Mouse (Mus musculus): Measurements from ENCODE around the gene Pxt1. TPM values are rescaled to one million over a fixed set of nuclear protein-coding genes. Genes with fewer than 3 reads are reported as not detected.
"Not testable (repeated sequence)": the region's sequence is repeated elsewhere in the genome, so short reads cannot be mapped to it uniquely, and the experiment has no call there.

The Pxt1 gene
- total RNA-seq (2021) (under 1 TPM in 1 of 2 experiments, not detected in 1; 0.52 TPM), polyA plus RNA-seq (2012; rRNA removed) (0.14 and 0.29 TPM in 2 replicates)
- long read RNA-seq = 0 reads

- no peaks in the 10 kb centered on the region for H3K4me1 ChIP-seq (ENCODE audit: control insufficient read depth, insufficient read depth, low read length)
- no peak for TF ChIP-seq POLR2A (IDR thresholded peaks at IDR 0.05; ENCODE audit: insufficient read depth, low read depth, low read length)
- no peak for TF ChIP-seq EP300 (IDR thresholded peaks at IDR 0.05; ENCODE audit: insufficient read depth, low read depth, low read length)
- no peak for TF ChIP-seq CTCF (IDR thresholded peaks at IDR 0.05)
- H3K4me3 ChIP-seq = no peak within 1 kb of the TSS
- H3K9ac ChIP-seq (ENCODE audit: low read depth, low read length) = no peak within 1 kb of the TSS
- H3K27me3 ChIP-seq (ENCODE audit: control insufficient read depth, insufficient read depth, low read length) = no peaks in the 10 kb centered on the region
- no peaks in the 10 kb centered on the region for H3K36me3 ChIP-seq (ENCODE audit: control insufficient read depth, insufficient read depth, low read length)
- H3K79me2 ChIP-seq (replicated peaks; ENCODE audit: control insufficient read depth, insufficient read depth, low read length) = no peaks in the 10 kb centered on the region
- H3K27ac ChIP-seq = no peak within 1 kb of the TSS
- intact Hi-C loops (cut with DNase I) = no loop called here
- no peak for DNase-seq
- 87% methylated on average over 7 of the region's 7 CpGs for WGBS
Measured at GRCm38 (mm10) chr17:28943740-28944139, at the start of gene Pxt1. Gene Pxt1 (minus strand): TSS chr17:28943840.

- WGBS = 94% methylated on average over 1 of the region's 1 CpGs
- not testable (repeated sequence) for H3K36me3 ChIP-seq (ENCODE audit: control insufficient read depth, insufficient read depth, low read length)
Measured at GRCm38 (mm10) chr17:28993004-28993403, 49.4 kb upstream of the Pxt1 start.

GRCm38 (mm10) chr17:28992105-28992504 lies 48.5 kb upstream of the Pxt1 start:
- DNase-seq = peak; percentile 37 to 44
- H3K27ac ChIP-seq = no peak overlapping the region; the same call in 1 of the 2 replicates
- no peaks in the 10 kb centered on the region for H3K27me3 ChIP-seq (ENCODE audit: control insufficient read depth, insufficient read depth, low read length)
- peaks cover 3% of the 10 kb centered on the region for H3K4me1 ChIP-seq (ENCODE audit: control insufficient read depth, insufficient read depth, low read length)
- TF ChIP-seq EP300 (IDR thresholded peaks at IDR 0.05; ENCODE audit: insufficient read depth, low read depth, low read length) = no peak
- TF ChIP-seq POLR2A (IDR thresholded peaks at IDR 0.05; ENCODE audit: insufficient read depth, low read depth, low read length) = no peak
- H3K79me2 ChIP-seq (replicated peaks; ENCODE audit: control insufficient read depth, insufficient read depth, low read length) = peaks cover 2% of the 10 kb centered on the region; the same call in 1 of the 2 replicates
- intact Hi-C loops (cut with DNase I) = no loop called here
- no peak overlapping the region for H3K9ac ChIP-seq (ENCODE audit: low read depth, low read length)
- H3K4me3 ChIP-seq = no peak overlapping the region
- WGBS = 22% methylated on average over 7 of the region's 7 CpGs
- peaks cover 2% of the 10 kb centered on the region; the same call in 1 of the 2 replicates for H3K36me3 ChIP-seq (ENCODE audit: control insufficient read depth, insufficient read depth, low read length)

More at GRCm38 (mm10) chr17:28993004-28993403, 49.4 kb upstream of the Pxt1 start:
- intact Hi-C loops (cut with DNase I); DNase-seq; H3K79me2 ChIP-seq (replicated peaks; ENCODE audit: control insufficient read depth, insufficient read depth, low read length); H3K9ac ChIP-seq (ENCODE audit: low read depth, low read length); H3K27ac ChIP-seq; H3K4me3 ChIP-seq; H3K27me3 ChIP-seq (ENCODE audit: control insufficient read depth, insufficient read depth, low read length); H3K4me1 ChIP-seq (ENCODE audit: control insufficient read depth, insufficient read depth, low read length): not testable (repeated sequence)

- WGBS = 78% methylated on average over 9 of the region's 9 CpGs
- no peak for DNase-seq
- no peak overlapping the region for H3K27ac ChIP-seq
- H3K4me3 ChIP-seq = no peak overlapping the region
- peaks cover 2% of the 10 kb centered on the region; the same call in 1 of the 2 replicates for H3K36me3 ChIP-seq (ENCODE audit: control insufficient read depth, insufficient read depth, low read length)
- TF ChIP-seq CTCF (IDR thresholded peaks at IDR 0.05) (no peak), POLR2A (IDR thresholded peaks at IDR 0.05; ENCODE audit: insufficient read depth, low read depth, low read length) (no peak), EP300 (IDR thresholded peaks at IDR 0.05; ENCODE audit: insufficient read depth, low read depth, low read length) (no peak)
- H3K4me1 ChIP-seq (ENCODE audit: control insufficient read depth, insufficient read depth, low read length) = peaks cover 3% of the 10 kb centered on the region
- intact Hi-C loops (cut with DNase I) = no loop called here
- H3K9ac ChIP-seq (ENCODE audit: low read depth, low read length) = no peak overlapping the region
- H3K79me2 ChIP-seq (replicated peaks; ENCODE audit: control insufficient read depth, insufficient read depth, low read length) = peaks cover 2% of the 10 kb centered on the region; the same call in 1 of the 2 replicates
- H3K27me3 ChIP-seq (ENCODE audit: control insufficient read depth, insufficient read depth, low read length) = no peaks in the 10 kb centered on the region
Measured at GRCm38 (mm10) chr17:28991286-28991685, 47.6 kb upstream of the Pxt1 start.

GRCm38 (mm10) chr17:28990060-28990459 lies 46.4 kb upstream of the Pxt1 start:
- H3K36me3 ChIP-seq (ENCODE audit: control insufficient read depth, insufficient read depth, low read length) = peaks cover 2% of the 10 kb centered on the region; the same call in 1 of the 2 replicates
- WGBS = 50% methylated on average over 4 of the region's 4 CpGs
- no peak for DNase-seq
- intact Hi-C loops (cut with DNase I) = no loop called here
- H3K4me1 ChIP-seq (ENCODE audit: control insufficient read depth, insufficient read depth, low read length) = peaks cover 3% of the 10 kb centered on the region
- H3K9ac ChIP-seq (ENCODE audit: low read depth, low read length) = no peak overlapping the region
- no peak for TF ChIP-seq EP300 (IDR thresholded peaks at IDR 0.05; ENCODE audit: insufficient read depth, low read depth, low read length)
- no peak for TF ChIP-seq CTCF (IDR thresholded peaks at IDR 0.05)
- TF ChIP-seq POLR2A (IDR thresholded peaks at IDR 0.05; ENCODE audit: insufficient read depth, low read depth, low read length) = no peak
- H3K79me2 ChIP-seq (replicated peaks; ENCODE audit: control insufficient read depth, insufficient read depth, low read length) = peaks cover 2% of the 10 kb centered on the region; the same call in 1 of the 2 replicates
- H3K4me3 ChIP-seq = no peak overlapping the region
- no peak overlapping the region for H3K27ac ChIP-seq
- no peaks in the 10 kb centered on the region for H3K27me3 ChIP-seq (ENCODE audit: control insufficient read depth, insufficient read depth, low read length)

GRCm38 (mm10) chr17:28988996-28989395 lies 45.4 kb upstream of the Pxt1 start:
- Histone ChIP-seq H3K4me3 (no peak overlapping the region), H3K27ac (no peak overlapping the region), H3K9ac (ENCODE audit: low read depth, low read length) (no peak overlapping the region), H3K36me3 (ENCODE audit: control insufficient read depth, insufficient read depth, low read length) (peaks cover 2% of the 10 kb centered on the region; the same call in 1 of the 2 replicates), H3K79me2 (replicated peaks; ENCODE audit: control insufficient read depth, insufficient read depth, low read length) (no peaks in the 10 kb centered on the region), H3K27me3 (ENCODE audit: control insufficient read depth, insufficient read depth, low read length) (no peaks in the 10 kb centered on the region), H3K4me1 (ENCODE audit: control insufficient read depth, insufficient read depth, low read length) (peaks cover 1% of the 10 kb centered on the region; the same call in 1 of the 2 replicates)
- DNase-seq = no peak
- TF ChIP-seq CTCF (IDR thresholded peaks at IDR 0.05) = no peak
- TF ChIP-seq EP300 (IDR thresholded peaks at IDR 0.05; ENCODE audit: insufficient read depth, low read depth, low read length) = no peak
- TF ChIP-seq POLR2A (IDR thresholded peaks at IDR 0.05; ENCODE audit: insufficient read depth, low read depth, low read length) = no peak
- WGBS = 72% methylated on average over 3 of the region's 3 CpGs
- intact Hi-C loops (cut with DNase I) = loop anchor here (5.0 kb wide), 1 partner anchor 33 kb away; no protein-coding TSS in a partner anchor

All from heart, adult 2 months (tissue).